Mouse (Mus musculus) embryonic stem cell, embryonic (primary cell): ENCODE measurements around the gene Sdc4.

Experiments
- CTCF ChIA-PET, 4 experiments: fragments of 300-600 bp in 2 of 4; fragments of 350-600 bp in 2 of 4; sonication (Branson Sonifier 250); formaldehyde crosslinking; loops; one replicate each; lab custom pipeline; 2022; ENCODE audit warnings: inconsistent platforms in 2 of 4; lab: Charles Lee
- POLR2A ChIA-PET, 4 experiments: fragments of 300-600 bp in 2 of 4; fragments of 350-600 bp in 2 of 4; sonication (Branson Sonifier 250); formaldehyde crosslinking; loops; one replicate each; lab custom pipeline; 2022; ENCODE audit warnings: antibody characterized with exemption in 4 of 4, inconsistent platforms in 1 of 4; lab: Charles Lee

Gene Sdc4

GRCm38 (mm10) chr2:164441731-164442130, 2.0 kb downstream of the Sdc4 start:
- ChIA-PET POLR2A (interaction anchor here (1.1 to 36.5 kb wide), 22 partner anchors 12 to 382 kb away, joined by 3 to 985 read pairs (median 18); partner anchors contain the start of genes Sys1 (in 4 of the 4), Gm20458 (in 3 of the 4), Dbndd2 (in 1 of the 4) and Matn4 (in 1 of the 4)), CTCF (interaction anchor here in 1 of 4 experiments (1.2 kb wide), 1 partner anchor 19 kb away, joined by 3 read pairs; the partner anchor contains the start of gene Gm20458)

- CTCF ChIA-PET = interaction anchor here in 1 of 4 experiments (1.2 kb wide), 1 partner anchor 20 kb away, joined by 3 read pairs; the partner anchor contains the start of gene Gm20458
- POLR2A ChIA-PET = interaction anchor here (0.9 to 36.5 kb wide), 14 partner anchors 13 to 383 kb away, joined by 3 to 985 read pairs (median 76); partner anchors contain the start of genes Sys1 (in 4 of the 4), Gm20458 (in 3 of the 4), Dbndd2 (in 1 of the 4) and Matn4 (in 1 of the 4)
These were observed 2.5 kb downstream of the Sdc4 start for GRCm38 (mm10) chr2:164441155-164441554.

GRCm38 (mm10) chr2:164440314-164440713, 3.4 kb downstream of the Sdc4 start:
- POLR2A ChIA-PET = interaction anchor here in 3 of 4 experiments (0.7 to 36.5 kb wide), 13 partner anchors 12 to 82 kb away, joined by 3 to 985 read pairs (median 8); partner anchors contain the start of genes Gm20458 (in 3 of the 3), Sys1 (in 3 of the 3) and Dbndd2 (in 1 of the 3)
- CTCF ChIA-PET = interaction anchor here in 1 of 4 experiments (1.7 kb wide), 1 partner anchor 14 kb away, joined by 3 read pairs; no protein-coding TSS in a partner anchor

- ChIA-PET CTCF (interaction anchor here in 3 of 4 experiments (0.5 to 1.7 kb wide), 6 partner anchors 13 to 273 kb away, joined by 3 to 8 read pairs (median 3); no protein-coding TSS in a partner anchor), POLR2A (interaction anchor here (0.9 to 36.5 kb wide), 21 partner anchors 9 to 428 kb away, joined by 3 to 985 read pairs (median 5); partner anchors contain the start of genes Gm20458 (in 3 of the 4) and Sys1 (in 3 of the 4))
These were observed 4.7 kb downstream of the Sdc4 start for GRCm38 (mm10) chr2:164439001-164439421.

GRCm38 (mm10) chr2:164438257-164438656, 5.4 kb downstream of the Sdc4 start:
- POLR2A ChIA-PET = interaction anchor here (0.6 to 36.5 kb wide), 21 partner anchors 10 to 1531 kb away, joined by 3 to 985 read pairs (median 5); partner anchors contain the start of genes Gm20458 (in 3 of the 4) and Sys1 (in 2 of the 4)
- CTCF ChIA-PET = interaction anchor here (0.5 to 1.7 kb wide), 6 partner anchors 12 to 32 kb away, joined by 3 to 11 read pairs (median 4); no protein-coding TSS in a partner anchor

- POLR2A ChIA-PET = interaction anchor here in 3 of 4 experiments (0.6 to 36.5 kb wide), 15 partner anchors 9 to 1531 kb away, joined by 3 to 985 read pairs (median 5); partner anchors contain the start of genes Gm20458 (in 2 of the 3) and Sys1 (in 2 of the 3)
These were observed 6.0 kb downstream of the Sdc4 start for GRCm38 (mm10) chr2:164437710-164438109.

GRCm38 (mm10) chr2:164436961-164437360, 6.7 kb downstream of the Sdc4 start:
- POLR2A ChIA-PET = interaction anchor here in 3 of 4 experiments (0.5 to 36.5 kb wide), 8 partner anchors 7 to 445 kb away, joined by 3 to 985 read pairs (median 6); partner anchors contain the start of genes Gm20458 (in 2 of the 3), Sys1 (in 2 of the 3) and Sdc4 (in 1 of the 3)
- CTCF ChIA-PET = no interaction called here

More at GRCm38 (mm10) chr2:164437710-164438109, 6.0 kb downstream of the Sdc4 start:
- CTCF ChIA-PET = interaction anchor here in 3 of 4 experiments (0.5 to 1.2 kb wide), 3 partner anchors 28 to 167 kb away, joined by 3 to 11 read pairs (median 4); no protein-coding TSS in a partner anchor

GRCm38 (mm10) chr2:164436215-164436913, 7.3 kb downstream of the Sdc4 start:
- POLR2A ChIA-PET = interaction anchor here in 3 of 4 experiments (0.5 to 36.5 kb wide), 8 partner anchors 7 to 446 kb away, joined by 3 to 985 read pairs (median 4); partner anchors contain the start of genes Gm20458 (in 2 of the 3), Sys1 (in 2 of the 3) and Sdc4 (in 1 of the 3)

GRCm38 (mm10) chr2:164435216-164436090, 8.2 kb downstream of the Sdc4 start:
- POLR2A ChIA-PET = interaction anchor here in 3 of 4 experiments (0.8 to 36.5 kb wide), 8 partner anchors 6 to 21 kb away, joined by 3 to 985 read pairs (median 74); partner anchors contain the start of genes Gm20458 (in 2 of the 3), Sdc4 (in 2 of the 3) and Sys1 (in 2 of the 3)
- CTCF ChIA-PET = interaction anchor here in 2 of 4 experiments (0.8 to 1.6 kb wide), 4 partner anchors 10 to 96 kb away, joined by 3 to 5 read pairs (median 4); no protein-coding TSS in a partner anchor

More at GRCm38 (mm10) chr2:164436215-164436913, 7.3 kb downstream of the Sdc4 start:
- CTCF ChIA-PET = interaction anchor here in 3 of 4 experiments (0.5 to 1.1 kb wide), 4 partner anchors 33 to 1998 kb away, joined by 3 to 5 read pairs (median 4); no protein-coding TSS in a partner anchor

GRCm38 (mm10) chr2:164434681-164435080, 9.0 kb downstream of the Sdc4 start:
- CTCF ChIA-PET = interaction anchor here in 3 of 4 experiments (0.7 to 2.2 kb wide), 6 partner anchors 9 to 47 kb away, joined by 3 to 11 read pairs (median 4); no protein-coding TSS in a partner anchor

GRCm38 (mm10) chr2:164433278-164433895, 10.3 kb downstream of the Sdc4 start:
- POLR2A ChIA-PET = interaction anchor here (0.7 to 36.5 kb wide), 18 partner anchors 8 to 404 kb away, joined by 3 to 985 read pairs (median 8); partner anchors contain the start of genes Sdc4 (in 3 of the 4), Sys1 (in 3 of the 4) and Gm20458 (in 2 of the 4)
- CTCF ChIA-PET = interaction anchor here in 2 of 4 experiments (0.6 to 2.2 kb wide), 7 partner anchors 8 to 37 kb away, joined by 3 to 11 read pairs (median 4); partner anchors contain the start of gene Sdc4 (in 1 of the 2)

More at GRCm38 (mm10) chr2:164434681-164435080, 9.0 kb downstream of the Sdc4 start:
- POLR2A ChIA-PET = interaction anchor here in 3 of 4 experiments (0.9 to 36.5 kb wide), 8 partner anchors 7 to 106 kb away, joined by 3 to 985 read pairs (median 142); partner anchors contain the start of genes Sdc4 (in 3 of the 3), Gm20458 (in 2 of the 3) and Sys1 (in 2 of the 3)

- POLR2A ChIA-PET = interaction anchor here (0.7 to 36.5 kb wide), 17 partner anchors 8 to 90 kb away, joined by 3 to 985 read pairs (median 9); partner anchors contain the start of genes Sdc4 (in 3 of the 4), Sys1 (in 3 of the 4) and Gm20458 (in 2 of the 4)
- CTCF ChIA-PET = interaction anchor here in 2 of 4 experiments (0.9 to 2.2 kb wide), 4 partner anchors 11 to 38 kb away, joined by 3 to 11 read pairs (median 4); partner anchors contain the start of gene Sdc4 (in 1 of the 2)
These were observed 11.0 kb downstream of the Sdc4 start for GRCm38 (mm10) chr2:164432541-164433191.

- POLR2A ChIA-PET = interaction anchor here in 3 of 4 experiments (1.4 to 36.5 kb wide), 9 partner anchors 7 to 392 kb away, joined by 3 to 985 read pairs (median 140); partner anchors contain the start of genes Sdc4 (in 3 of the 3), Sys1 (in 3 of the 3), Gm20458 (in 2 of the 3) and Pigt (in 1 of the 3)
- CTCF ChIA-PET = interaction anchor here in 1 of 4 experiments (1.5 kb wide), 1 partner anchor 39 kb away, joined by 4 read pairs; no protein-coding TSS in a partner anchor
These were observed 11.8 kb downstream of the Sdc4 start for GRCm38 (mm10) chr2:164431676-164432465.

GRCm38 (mm10) chr2:164430697-164431096, 13.0 kb downstream of the Sdc4 start:
- ChIA-PET CTCF (interaction anchor here (0.5 to 1.8 kb wide), 19 partner anchors 11 to 970 kb away, joined by 3 to 11 read pairs (median 4); partner anchors contain the start of genes Rbpjl (in 1 of the 4), Sdc4 (in 1 of the 4), Sys1 (in 1 of the 4) and Wfdc10 (in 1 of the 4)), POLR2A (interaction anchor here (0.7 to 36.5 kb wide), 16 partner anchors 6 to 393 kb away, joined by 3 to 985 read pairs (median 4); partner anchors contain the start of genes Sdc4 (in 3 of the 4), Gm20458 (in 2 of the 4), Sys1 (in 2 of the 4) and Acot8 (in 1 of the 4))
